Mouse (Mus musculus) G1E (cell line): Measurements from ENCODE around the gene Rabepk.

ENCODE experiments used
- CTCF ChIP-seq: IDR thresholded peaks from 2 replicates; pipeline ENCODE4 v1.5.1; 2012; ENCODE audit warnings: low read depth, low read length, inconsistent platforms, mixed read lengths
- GATA1 ChIP-seq: IDR thresholded peaks from 2 replicates; pipeline ENCODE4 v1.6.1; 2012; ENCODE audit warnings: borderline replicate concordance, low read length, inconsistent platforms, mixed read lengths
- GATA2 ChIP-seq: IDR thresholded peaks from 2 replicates; pipeline ENCODE4 v1.6.1; 2012; ENCODE audit warnings: low read depth, low read length, inconsistent platforms, borderline replicate concordance

DNA sequence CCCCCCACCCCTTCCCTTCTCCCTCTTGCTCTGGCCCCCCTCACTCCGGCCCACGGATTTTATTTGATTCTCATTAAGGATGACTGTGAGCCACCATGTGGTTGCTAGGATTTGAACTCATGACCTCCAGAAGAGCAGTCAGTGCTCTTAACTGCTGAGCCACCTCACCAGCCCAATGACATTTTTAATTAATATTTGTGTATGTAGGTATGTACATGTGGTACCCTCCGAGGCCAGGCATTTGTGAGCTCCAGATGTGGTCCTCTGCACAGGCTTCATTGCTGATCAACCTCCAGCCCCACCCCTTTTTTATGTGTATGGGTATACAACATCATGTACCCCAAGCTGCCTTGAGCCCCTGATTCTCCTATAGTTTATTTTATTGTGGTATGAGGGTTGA, 4.0 kb upstream of the Rabepk start:
- TF ChIP-seq CTCF (no peak), GATA1 (no peak), GATA2 (no peak)
